Mouse (Mus musculus) hindbrain, postnatal 0 days (tissue): Measurements from ENCODE around the gene Lpin1. TPM values are rescaled to one million over a fixed set of nuclear protein-coding genes. Genes with fewer than 3 reads are reported as not detected.

Experiments used
- ATAC-seq: fragments of 200-750 bp; cut with Nextera tagmentation; 2 replicates; pipeline ENCODE4 v1.8.0; 2017; ENCODE audit warnings: mild to moderate bottlenecking, moderate TSS enrichment, moderate library complexity
- DNase-seq: peaks from one replicate; pipeline ENCODE4 v3.0.0-alpha.2; 2015; ENCODE audit warnings: low spot score
- H3K27ac ChIP-seq: fragments of 300-500 bp; sonication (generic); 2 replicates; pipeline ENCODE4 v1.5.1; 2014; ENCODE audit warnings: mild to moderate bottlenecking
- H3K27me3 ChIP-seq: fragments of 300-500 bp; sonication (generic); 2 replicates; pipeline ENCODE4 v1.6.1; 2014; ENCODE audit warnings: low read length, mixed read lengths; ENCODE audit not compliant: insufficient read depth
- H3K36me3 ChIP-seq: fragments of 300-500 bp; sonication (generic); 2 replicates; pipeline ENCODE4 v1.6.1; 2014; ENCODE audit warnings: low read length, mixed read lengths; ENCODE audit not compliant: insufficient read depth
- H3K4me1 ChIP-seq: fragments of 300-500 bp; sonication (generic); 2 replicates; pipeline ENCODE4 v1.6.1; 2014; ENCODE audit warnings: antibody characterized with exemption, low read length, mixed read lengths; ENCODE audit not compliant: insufficient read depth
- H3K4me2 ChIP-seq: fragments of 300-500 bp; sonication (generic); 2 replicates; pipeline ENCODE4 v1.6.1; 2014; ENCODE audit warnings: low read depth, mild to moderate bottlenecking, low read length, moderate library complexity, mixed read lengths
- H3K4me3 ChIP-seq: fragments of 300-500 bp; sonication (generic); 2 replicates; pipeline ENCODE4 v1.5.1; 2014; ENCODE audit warnings: low read length
- H3K9ac ChIP-seq: fragments of 300-500 bp; sonication (generic); replicated peaks from 2 replicates; pipeline ENCODE4 v1.6.1; 2014; ENCODE audit warnings: mild to moderate bottlenecking, low read length, moderate library complexity, mixed read lengths
- H3K9me3 ChIP-seq: fragments of 300-500 bp; sonication (generic); 2 replicates; pipeline ENCODE4 v1.6.1; 2016; ENCODE audit warnings: low read length, mixed read lengths
- CTCF ChIP-seq: IDR thresholded peaks from 2 replicates; pipeline ENCODE4 v1.5.1; 2016; ENCODE audit warnings: antibody characterized with exemption, control low read depth, low read depth
- WGBS: fragments of 180-500 bp; shearing (Covaris S2); extraction: QIAGEN DNeasy Blood & Tissue Kit; methylation state at CpG from one replicate; pipeline ENCODE4 v1.1.7; 2014; 5-methylcytosine and 5-hydroxymethylcytosine counted together
- polyA plus RNA-seq: library from polyadenylated mRNA; unstranded; fragments of >200 nt; fragmentation: Nextera tagmentation; extraction: Ambion mirVana; gene quantifications from 2 replicates; pipeline ENCODE4 v1.2.1, GENCODE M21; 2015
- total RNA-seq: library from RNA; depleted of rRNA; stranded (reverse); fragments of >200 nt; gene quantifications from 2 replicates; pipeline ENCODE4 v1.2.3, GENCODE M21; 2014

The Lpin1 gene
- total and polyA plus RNA-seq, 2 experiments from 2014 or later: 9.4 to 21.9 TPM

DNA sequence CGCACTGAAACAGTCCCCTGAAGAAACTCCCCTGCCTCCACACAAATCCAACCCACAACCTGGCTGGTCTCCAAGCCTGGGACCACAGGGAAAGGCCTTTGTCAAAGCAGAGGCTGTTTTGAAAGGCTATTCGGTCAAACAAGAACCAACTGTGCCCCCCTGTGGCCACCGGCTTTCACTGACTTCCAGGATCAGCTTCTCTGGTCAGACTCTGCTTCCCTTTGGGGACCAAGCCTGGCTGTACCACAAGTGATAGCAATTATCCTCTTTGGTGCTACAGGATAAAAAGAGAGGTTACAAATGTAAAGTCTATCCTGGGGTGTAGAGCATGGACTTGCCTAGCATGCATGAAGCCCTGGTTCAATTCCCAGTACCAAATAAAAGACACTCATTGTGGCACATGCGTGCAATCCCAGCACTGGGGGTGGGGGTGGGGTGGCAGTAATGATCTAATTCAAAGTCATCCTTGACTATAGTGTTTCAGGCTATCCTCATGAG is 77.4 kb downstream of the Lpin1 start:
- H3K9ac ChIP-seq: peak overlapping the region; percentile 4; the same call in 1 of the 2 replicates
- H3K27me3 ChIP-seq: no peaks in the 10 kb centered on the region
- peak; percentile 86 for TF ChIP-seq CTCF
- DNase-seq (peak; percentile 97), ATAC-seq (peak; percentile 86)
- no peaks in the 10 kb centered on the region for H3K4me1 ChIP-seq
- H3K36me3 ChIP-seq: peaks cover 20% of the 10 kb centered on the region; the same call in 1 of the 2 replicates
- WGBS: 13% methylated on average over 4 of the region's 4 CpGs
- no peak overlapping the region; the same call in 1 of the 2 replicates for H3K4me3 ChIP-seq
- H3K27ac ChIP-seq: peak overlapping the region; percentile 79; the same call in 1 of the 2 replicates
- peak overlapping the region; percentile 30 for H3K4me2 ChIP-seq
- H3K9me3 ChIP-seq: no peaks in the 10 kb centered on the region

GRCm38 (mm10) chr12:16532860-16533230 is 77.9 kb downstream of the Lpin1 start:
- H3K9me3 ChIP-seq: no peaks in the 10 kb centered on the region
- ATAC-seq (peak; percentile 48), DNase-seq (no peak)
- no peak for TF ChIP-seq CTCF
- peak overlapping the region; percentile 4; the same call in 1 of the 2 replicates for H3K9ac ChIP-seq
- no peaks in the 10 kb centered on the region for H3K27me3 ChIP-seq
- 29% methylated on average over 7 of the region's 7 CpGs for WGBS
- H3K36me3 ChIP-seq: peaks cover 14% of the 10 kb centered on the region; the same call in 1 of the 2 replicates
- no peaks in the 10 kb centered on the region for H3K4me1 ChIP-seq
- peak overlapping the region; percentile 30 for H3K4me2 ChIP-seq
- peak overlapping the region; percentile 79 for H3K27ac ChIP-seq
- H3K4me3 ChIP-seq: no peak overlapping the region; the same call in 1 of the 2 replicates

- no peak for TF ChIP-seq CTCF
- peaks cover 10% of the 10 kb centered on the region; the same call in 1 of the 2 replicates for H3K36me3 ChIP-seq
- DNase-seq: peak; percentile 81
- H3K4me3 ChIP-seq: no peak overlapping the region
- 50% methylated on average over 15 of the region's 15 CpGs for WGBS
- H3K9me3 ChIP-seq: no peaks in the 10 kb centered on the region
- no peaks in the 10 kb centered on the region for H3K27me3 ChIP-seq
- no peaks in the 10 kb centered on the region for H3K4me1 ChIP-seq
- H3K9ac ChIP-seq: peak overlapping the region; percentile 4; the same call in 1 of the 2 replicates
- H3K27ac ChIP-seq: peak overlapping the region; percentile 79
- peak; percentile 82 for ATAC-seq
- H3K4me2 ChIP-seq: peak overlapping the region; percentile 30
Observed at GRCm38 (mm10) chr12:16531956-16532859, 78.6 kb downstream of the Lpin1 start.

DNA sequence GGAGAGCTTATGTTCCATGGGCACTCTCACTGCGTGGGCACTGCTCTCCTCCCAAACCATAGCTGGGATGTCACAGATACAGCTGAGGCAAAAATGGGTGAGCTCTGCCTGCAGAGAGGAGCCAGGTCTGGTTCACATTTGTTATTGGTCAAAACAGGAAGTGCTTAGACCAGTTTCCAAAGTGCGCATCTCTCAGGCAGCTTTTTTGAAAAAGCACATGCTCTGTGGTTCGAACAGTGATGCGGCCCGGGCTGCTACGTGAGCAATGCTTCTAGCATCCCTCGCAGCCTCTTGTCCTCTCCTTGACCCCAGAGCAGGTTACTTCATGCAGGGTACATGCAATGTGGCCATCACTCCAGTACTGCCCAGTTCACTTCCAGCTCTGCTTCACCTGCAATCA is 82.1 kb downstream of the Lpin1 start:
- no peak for ATAC-seq
- H3K4me3 ChIP-seq: no peak overlapping the region
- no peaks in the 10 kb centered on the region for H3K4me1 ChIP-seq
- H3K27ac ChIP-seq: no peak overlapping the region
- no peaks in the 10 kb centered on the region for H3K36me3 ChIP-seq
- TF ChIP-seq CTCF: no peak
- WGBS: 95% methylated on average over 7 of the region's 7 CpGs
- DNase-seq: no peak
- H3K4me2 ChIP-seq: no peak overlapping the region
- H3K9me3 ChIP-seq: no peaks in the 10 kb centered on the region
- no peak overlapping the region for H3K9ac ChIP-seq
- no peaks in the 10 kb centered on the region for H3K27me3 ChIP-seq

GRCm38 (mm10) chr12:16527941-16528340 is 82.8 kb downstream of the Lpin1 start:
- H3K4me2 ChIP-seq: no peak overlapping the region
- H3K9ac ChIP-seq: no peak overlapping the region
- H3K4me3 ChIP-seq: no peak overlapping the region
- DNase-seq (no peak), ATAC-seq (no peak)
- no peaks in the 10 kb centered on the region for H3K9me3 ChIP-seq
- H3K27me3 ChIP-seq: no peaks in the 10 kb centered on the region
- WGBS: 83% methylated on average over 3 of the region's 3 CpGs
- H3K36me3 ChIP-seq: no peaks in the 10 kb centered on the region
- no peak for TF ChIP-seq CTCF
- no peak overlapping the region for H3K27ac ChIP-seq
- H3K4me1 ChIP-seq: no peaks in the 10 kb centered on the region

DNA sequence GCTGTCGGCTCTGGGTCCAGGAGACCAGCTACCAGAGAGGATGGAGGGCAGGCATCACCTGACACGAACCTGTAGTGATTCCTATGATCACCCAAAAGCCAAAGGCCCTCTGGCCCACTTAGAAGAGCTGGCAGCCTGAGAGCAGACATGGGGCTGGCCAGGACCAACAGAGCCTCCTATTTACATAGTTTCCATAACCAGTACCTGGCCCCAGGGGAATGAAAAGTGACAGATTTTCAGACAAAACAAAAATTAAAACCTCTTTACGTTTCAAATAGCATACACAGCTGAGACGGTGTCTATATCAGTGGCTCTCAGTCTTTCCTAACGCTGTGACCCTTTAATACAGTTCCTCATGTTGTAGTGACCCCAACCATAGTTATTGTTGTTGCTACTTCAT is 83.9 kb downstream of the Lpin1 start:
- no peak for TF ChIP-seq CTCF
- Histone ChIP-seq H3K9ac (no peak overlapping the region), H3K4me1 (no peaks in the 10 kb centered on the region), H3K27ac (no peak overlapping the region), H3K27me3 (no peaks in the 10 kb centered on the region), H3K4me3 (no peak overlapping the region), H3K9me3 (no peaks in the 10 kb centered on the region), H3K4me2 (no peak overlapping the region), H3K36me3 (no peaks in the 10 kb centered on the region)
- DNase-seq (no peak), ATAC-seq (no peak)
- 90% methylated on average over 5 of the region's 5 CpGs for WGBS

- H3K27me3 ChIP-seq: no peaks in the 10 kb centered on the region
- H3K36me3 ChIP-seq: no peaks in the 10 kb centered on the region
- WGBS: 91% methylated on average over 2 of the region's 2 CpGs
- no peak overlapping the region for H3K9ac ChIP-seq
- H3K27ac ChIP-seq: no peak overlapping the region
- no peak for ATAC-seq
- no peaks in the 10 kb centered on the region for H3K9me3 ChIP-seq
- no peak overlapping the region for H3K4me3 ChIP-seq
- no peak overlapping the region for H3K4me2 ChIP-seq
- H3K4me1 ChIP-seq: no peaks in the 10 kb centered on the region
- DNase-seq: no peak
- no peak for TF ChIP-seq CTCF
Observed at GRCm38 (mm10) chr12:16526134-16526533, 84.6 kb downstream of the Lpin1 start.
